Mouse (Mus musculus) urinary bladder, postnatal 10 days (tissue): ENCODE data around the gene 1700023F06Rik.
"Not testable (repeated sequence)": the region's sequence is repeated elsewhere in the genome, so short reads cannot be mapped to it uniquely, and the experiment has no call there.

ENCODE experiments used
- DNase-seq: peaks from one replicate; pipeline ENCODE4 v3.0.0; 2022; ENCODE audit warnings: low spot score

1700023F06Rik gene

GRCm38 (mm10) chr11:103222718-103223117 is 14.4 kb upstream of the 1700023F06Rik start:
- not testable (repeated sequence) for DNase-seq

- no peak for DNase-seq
Observed at GRCm38 (mm10) chr11:103221437-103221836, 13.1 kb upstream of the 1700023F06Rik start.

GRCm38 (mm10) chr11:103219995-103220394 is 11.6 kb upstream of the 1700023F06Rik start:
- DNase-seq: no peak

- no peak for DNase-seq
Observed at GRCm38 (mm10) chr11:103219259-103219658, 10.9 kb upstream of the 1700023F06Rik start.

GRCm38 (mm10) chr11:103218517-103218901 is 10.2 kb upstream of the 1700023F06Rik start:
- no peak for DNase-seq

GRCm38 (mm10) chr11:103217790-103218516 is 9.6 kb upstream of the 1700023F06Rik start, which contains the start of gene Spata32:
Gene Spata32 (minus strand): TSS chr11:103218432.
- no peak for DNase-seq

GRCm38 (mm10) chr11:103215355-103215754 is 7.0 kb upstream of the 1700023F06Rik start:
- no peak for DNase-seq

GRCm38 (mm10) chr11:103213712-103214111 is 5.4 kb upstream of the 1700023F06Rik start:
- DNase-seq: no peak

- DNase-seq: no peak
Observed at GRCm38 (mm10) chr11:103210291-103210690, 1.9 kb upstream of the 1700023F06Rik start.

- DNase-seq: no peak
Observed at GRCm38 (mm10) chr11:103206203-103206602, 2.2 kb downstream of the 1700023F06Rik start.

GRCm38 (mm10) chr11:103202376-103202775 is 6.0 kb downstream of the 1700023F06Rik start:
- DNase-seq: no peak

GRCm38 (mm10) chr11:103201664-103202063 is 6.7 kb downstream of the 1700023F06Rik start:
- no peak for DNase-seq

- DNase-seq: no peak
Observed at GRCm38 (mm10) chr11:103198911-103199803, 9.2 kb downstream of the 1700023F06Rik start.

GRCm38 (mm10) chr11:103198339-103198738 is 10.0 kb downstream of the 1700023F06Rik start:
- DNase-seq: no peak

- DNase-seq: no peak
Observed at GRCm38 (mm10) chr11:103197340-103197739, 11.0 kb downstream of the 1700023F06Rik start.

- no peak for DNase-seq
Observed at GRCm38 (mm10) chr11:103195656-103196055, 12.7 kb downstream of the 1700023F06Rik start.

- no peak for DNase-seq
Observed at GRCm38 (mm10) chr11:103195236-103195635, 13.1 kb downstream of the 1700023F06Rik start.

GRCm38 (mm10) chr11:103193825-103194168 is 14.6 kb downstream of the 1700023F06Rik start:
- no peak for DNase-seq

- DNase-seq: no peak
Observed at GRCm38 (mm10) chr11:103192956-103193824, 15.2 kb downstream of the 1700023F06Rik start.

- no peak for DNase-seq
Observed at GRCm38 (mm10) chr11:103192230-103192955, 16.0 kb downstream of the 1700023F06Rik start.

- DNase-seq: no peak
Observed at GRCm38 (mm10) chr11:103184891-103185290, 23.5 kb downstream of the 1700023F06Rik start.
